Mouse (Mus musculus) embryonic facial prominence, embryonic 10.5 days (tissue): Measurements from ENCODE around the gene Hist1h2be. TPM values are rescaled to one million over a fixed set of nuclear protein-coding genes. Genes with fewer than 3 reads are reported as not detected.
"Not testable (repeated sequence)": the region's sequence is repeated elsewhere in the genome, so short reads cannot be mapped to it uniquely, and the experiment has no call there.

ENCODE experiments used
- DNase-seq: peaks from one replicate; pipeline ENCODE4 v3.0.0-alpha.2; 2017; ENCODE audit warnings: low spot score
- H3K27ac ChIP-seq: fragments of 300-500 bp; sonication (generic); replicated peaks from 2 replicates; pipeline ENCODE4 v1.5.1; 2016; ENCODE audit warnings: mild to moderate bottlenecking
- H3K27me3 ChIP-seq: fragments of 300-500 bp; sonication (generic); replicated peaks from 2 replicates; pipeline ENCODE4 v1.6.1; 2016; ENCODE audit warnings: low read depth, mild to moderate bottlenecking; ENCODE audit not compliant: poor library complexity, severe bottlenecking
- H3K36me3 ChIP-seq: fragments of 300-500 bp; sonication (generic); replicated peaks from 2 replicates; pipeline ENCODE4 v1.6.1; 2016; ENCODE audit warnings: mild to moderate bottlenecking, moderate library complexity
- H3K4me1 ChIP-seq: fragments of 300-500 bp; sonication (generic); 2 replicates; pipeline ENCODE4 v1.6.1; 2016
- H3K4me3 ChIP-seq: fragments of 300-500 bp; sonication (generic); 2 replicates; pipeline ENCODE4 v1.5.1; 2016; ENCODE audit warnings: mild to moderate bottlenecking, moderate library complexity
- H3K9me3 ChIP-seq: fragments of 300-500 bp; sonication (generic); 2 replicates; pipeline ENCODE4 v1.6.1; 2016; ENCODE audit warnings: mild to moderate bottlenecking
- WGBS: fragments of 180-500 bp; shearing (Covaris S2); methylation state at CpG from one replicate; pipeline ENCODE4 v1.1.7; 2016; 5-methylcytosine and 5-hydroxymethylcytosine counted together
- polyA plus RNA-seq: library from polyadenylated mRNA; unstranded; fragments of >200 nt; fragmentation: Nextera tagmentation; extraction: Ambion mirVana; gene quantifications from 2 replicates; pipeline ENCODE4 v1.2.1, GENCODE M21; 2016

Hist1h2be gene
- polyA plus RNA-seq, 1 experiment from 2014 or later, result 4.0 TPM

DNA sequence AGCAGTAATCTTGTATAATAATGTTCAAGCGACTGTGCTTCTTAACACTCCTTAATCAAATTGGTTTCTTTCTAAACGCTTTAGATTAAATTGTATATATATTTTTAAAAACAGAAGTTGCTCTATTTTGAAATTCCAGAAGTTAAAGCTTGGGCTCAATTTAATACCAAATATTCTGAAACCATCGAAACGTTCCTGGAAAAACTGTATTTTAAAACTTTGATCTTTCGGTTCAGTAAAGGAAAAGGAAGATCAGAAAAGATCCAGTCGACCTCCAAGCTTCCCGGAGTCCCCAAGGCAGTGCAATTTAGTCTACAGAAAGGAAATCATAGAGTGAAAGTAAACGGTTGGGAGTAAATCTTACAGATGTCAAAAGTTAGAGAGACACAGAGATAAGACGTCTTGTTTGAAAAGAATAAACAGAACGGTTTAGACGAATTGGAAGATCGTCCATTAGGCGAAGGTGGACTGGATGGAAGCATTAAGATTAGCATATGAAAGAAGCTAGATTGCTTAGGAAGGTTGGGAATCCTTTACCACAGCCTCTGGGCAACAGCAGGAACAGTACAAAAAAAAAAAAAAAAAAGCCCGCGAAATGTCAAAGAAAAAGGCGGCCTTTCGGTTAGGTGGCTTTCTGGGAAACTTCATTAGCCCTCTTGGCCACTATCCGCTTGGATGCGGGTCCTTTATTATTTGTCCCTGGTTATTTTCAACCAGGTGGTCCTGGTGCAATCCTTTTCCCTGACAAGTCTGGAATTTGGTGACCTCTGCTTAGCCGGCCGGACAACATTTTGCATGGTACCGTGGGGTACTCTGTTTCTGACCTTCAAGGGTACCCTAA is 34.6 kb downstream of the Hist1h2be start:
- no peaks in the 10 kb centered on the region for H3K27me3 ChIP-seq
- WGBS, result 3% methylated on average over 22 of the region's 22 CpGs
- H3K9me3 ChIP-seq, result no peaks in the 10 kb centered on the region
- H3K27ac ChIP-seq, result peak overlapping the region; percentile 94
- DNase-seq, result peak; percentile 34
- peak overlapping the region; percentile 65 for H3K4me3 ChIP-seq
- no peaks in the 10 kb centered on the region for H3K36me3 ChIP-seq
- peaks cover 30% of the 10 kb centered on the region for H3K4me1 ChIP-seq

DNA sequence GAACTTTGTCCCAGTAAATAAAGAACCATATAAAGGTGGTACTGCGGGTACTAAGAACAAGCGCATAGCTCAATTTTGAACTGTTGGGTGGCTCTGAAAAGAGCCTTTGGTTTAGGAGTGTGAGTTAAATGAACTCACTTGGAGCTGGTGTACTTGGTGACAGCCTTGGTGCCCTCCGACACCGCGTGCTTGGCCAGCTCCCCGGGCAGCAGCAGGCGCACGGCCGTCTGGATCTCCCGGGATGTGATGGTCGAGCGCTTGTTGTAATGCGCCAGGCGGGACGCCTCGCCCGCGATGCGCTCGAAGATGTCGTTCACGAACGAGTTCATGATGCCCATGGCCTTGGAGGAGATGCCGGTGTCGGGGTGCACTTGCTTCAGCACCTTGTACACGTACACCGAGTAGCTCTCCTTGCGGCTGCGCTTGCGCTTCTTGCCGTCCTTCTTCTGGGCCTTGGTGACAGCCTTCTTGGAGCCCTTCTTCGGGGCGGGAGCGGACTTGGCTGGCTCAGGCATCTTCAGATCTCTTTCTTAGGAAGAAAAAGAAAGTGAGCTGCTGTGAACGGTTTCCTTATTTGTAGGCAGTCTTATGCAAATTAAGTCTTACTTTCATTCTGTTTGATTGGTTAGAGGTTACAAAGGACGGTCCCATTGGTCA is 35.4 kb downstream of the Hist1h2be start:
- under 1% methylated on average over 36 of the region's 36 CpGs for WGBS
- H3K9me3 ChIP-seq, H3K36me3 ChIP-seq, H3K27me3 ChIP-seq: not testable (repeated sequence)
- peaks cover 34% of the 10 kb centered on the region for H3K4me1 ChIP-seq
- peak; percentile 81 for DNase-seq
- peak overlapping the region; percentile 94 for H3K27ac ChIP-seq
- peak overlapping the region; percentile 65 for H3K4me3 ChIP-seq

DNA sequence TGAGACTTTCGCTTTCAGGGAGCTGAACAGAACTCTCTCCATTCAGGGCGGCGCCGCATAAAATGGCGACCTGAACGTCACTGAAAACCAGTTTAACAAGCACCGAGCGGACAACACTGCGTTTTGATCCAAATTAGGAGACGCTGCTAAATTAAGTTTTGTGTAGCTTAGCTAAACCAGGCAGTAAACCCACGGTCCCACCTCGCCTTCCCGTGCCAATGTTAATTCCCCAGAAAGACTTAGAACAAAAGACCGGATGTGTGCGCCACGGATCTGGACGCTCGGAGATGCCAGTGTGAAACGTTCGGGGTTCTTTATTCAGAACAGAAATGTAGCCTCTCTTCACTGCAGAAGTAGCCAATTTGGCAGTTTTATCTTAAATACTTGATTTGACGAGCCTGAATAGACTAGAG is 35.9 kb downstream of the Hist1h2be start:
- peak overlapping the region; percentile 65 for H3K4me3 ChIP-seq
- under 1% methylated on average over 21 of the region's 21 CpGs for WGBS
- peaks cover 34% of the 10 kb centered on the region for H3K4me1 ChIP-seq
- H3K27ac ChIP-seq, result peak overlapping the region; percentile 94
- no peaks in the 10 kb centered on the region for H3K9me3 ChIP-seq
- DNase-seq, result peak; percentile 79
- no peaks in the 10 kb centered on the region for H3K27me3 ChIP-seq
- no peaks in the 10 kb centered on the region for H3K36me3 ChIP-seq

DNA sequence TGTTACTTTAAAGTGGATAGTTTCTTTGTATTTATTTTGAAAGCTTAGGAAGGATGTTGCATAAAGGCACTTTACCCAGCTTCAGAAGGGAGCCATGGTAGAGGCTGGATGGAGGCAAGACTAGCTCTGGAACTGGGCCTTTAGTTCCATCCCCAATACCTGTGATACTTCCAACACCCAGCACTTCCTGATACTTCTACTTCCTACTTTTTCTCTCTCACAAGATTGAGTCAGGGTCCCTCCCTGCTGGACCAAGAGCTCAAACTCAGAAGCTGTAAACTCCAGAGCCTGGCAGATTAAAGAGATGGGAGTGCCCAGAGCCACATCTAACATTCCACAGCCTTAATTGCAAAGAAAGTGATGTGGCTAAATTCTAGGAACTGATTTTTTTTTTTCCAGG is 36.6 kb downstream of the Hist1h2be start:
- peak; percentile 27 for DNase-seq
- Histone ChIP-seq H3K4me3 (peak overlapping the region; percentile 65), H3K9me3 (no peaks in the 10 kb centered on the region), H3K4me1 (peaks cover 34% of the 10 kb centered on the region), H3K27ac (peak overlapping the region; percentile 94), H3K36me3 (no peaks in the 10 kb centered on the region), H3K27me3 (no peaks in the 10 kb centered on the region)

DNA sequence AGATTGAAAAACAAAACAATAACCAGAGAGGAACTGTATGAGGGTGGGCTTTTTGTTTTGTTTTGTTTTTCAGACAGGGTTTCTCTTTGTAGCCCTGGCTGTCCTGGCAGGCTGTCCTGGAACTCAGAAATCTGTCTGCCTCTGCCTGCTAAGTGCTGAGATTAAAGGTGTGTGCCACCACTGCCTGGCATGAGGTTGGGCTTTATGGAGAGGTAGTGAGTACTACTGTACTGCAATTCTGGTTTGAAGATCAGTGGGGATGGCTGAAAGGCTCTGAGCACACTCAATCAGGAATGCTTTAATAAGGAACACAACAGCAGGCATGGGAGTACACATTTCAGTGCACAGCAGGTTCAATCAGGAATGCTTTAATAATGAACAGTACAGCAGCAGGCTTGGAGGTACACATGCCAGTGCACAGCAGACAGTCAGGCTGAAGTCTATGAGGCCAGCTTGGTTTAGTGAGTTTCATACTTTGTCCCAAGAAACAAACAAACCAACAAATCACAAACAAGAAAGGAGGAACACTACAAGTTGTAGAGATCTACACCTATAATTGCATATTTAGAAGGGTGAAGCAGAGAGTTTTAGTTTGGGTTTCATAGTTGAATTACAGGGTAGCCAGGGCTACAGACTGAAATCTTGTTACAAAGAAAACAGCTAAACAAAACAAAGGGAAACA is 37.4 kb downstream of the Hist1h2be start:
- H3K36me3 ChIP-seq, result no peaks in the 10 kb centered on the region
- no peaks in the 10 kb centered on the region for H3K27me3 ChIP-seq
- peak overlapping the region; percentile 94 for H3K27ac ChIP-seq
- H3K4me3 ChIP-seq, result peak overlapping the region; percentile 65; the same call in 1 of the 2 replicates
- DNase-seq, result peak; percentile 13
- H3K9me3 ChIP-seq, result no peaks in the 10 kb centered on the region
- peaks cover 34% of the 10 kb centered on the region for H3K4me1 ChIP-seq

DNA sequence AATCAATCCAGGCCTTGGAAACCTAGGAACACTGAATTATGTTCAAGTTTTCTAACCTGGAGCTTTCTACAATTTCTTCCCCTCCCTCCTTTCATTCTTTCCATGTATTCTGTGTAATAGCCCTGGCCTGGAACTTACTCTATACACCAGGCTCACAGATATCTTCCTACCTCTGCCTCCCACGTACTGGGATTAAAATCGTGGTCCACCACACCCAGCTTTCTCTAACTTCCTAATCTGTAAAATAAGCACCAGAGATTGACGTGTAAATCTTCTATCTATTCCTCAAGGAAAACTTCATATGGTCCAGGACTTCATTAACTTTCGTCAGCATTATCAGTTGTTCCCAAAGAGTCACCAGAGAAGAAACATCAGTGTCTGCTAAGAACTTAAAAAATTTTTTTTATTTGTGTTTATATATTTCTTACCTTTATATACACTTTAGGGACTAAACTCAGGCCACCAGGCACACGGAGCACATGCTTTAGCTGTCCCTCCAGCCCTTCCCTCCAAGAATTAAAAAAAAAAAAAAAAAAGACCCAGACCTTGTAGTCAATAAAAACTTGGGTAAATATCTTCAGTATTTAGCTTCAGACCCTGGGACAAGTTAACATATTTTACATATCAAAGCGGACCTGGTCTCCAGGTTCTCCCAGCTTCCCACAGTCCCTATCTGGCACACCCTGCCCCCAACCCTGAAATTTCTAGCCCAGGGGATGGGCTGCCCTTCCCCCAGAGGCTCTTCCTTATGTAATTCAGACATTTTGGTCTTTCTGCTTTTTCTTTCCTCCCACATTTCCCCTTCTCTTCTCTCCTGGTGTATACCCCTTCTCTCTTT is 38.5 kb downstream of the Hist1h2be start:
- Histone ChIP-seq H3K4me3 (peak overlapping the region; percentile 65), H3K9me3 (no peaks in the 10 kb centered on the region), H3K27ac (peak overlapping the region; percentile 94), H3K27me3 (no peaks in the 10 kb centered on the region), H3K4me1 (peaks cover 35% of the 10 kb centered on the region), H3K36me3 (no peaks in the 10 kb centered on the region)
- peak; percentile 59 for DNase-seq
- WGBS, result 5% methylated on average over 6 of the region's 6 CpGs

DNA sequence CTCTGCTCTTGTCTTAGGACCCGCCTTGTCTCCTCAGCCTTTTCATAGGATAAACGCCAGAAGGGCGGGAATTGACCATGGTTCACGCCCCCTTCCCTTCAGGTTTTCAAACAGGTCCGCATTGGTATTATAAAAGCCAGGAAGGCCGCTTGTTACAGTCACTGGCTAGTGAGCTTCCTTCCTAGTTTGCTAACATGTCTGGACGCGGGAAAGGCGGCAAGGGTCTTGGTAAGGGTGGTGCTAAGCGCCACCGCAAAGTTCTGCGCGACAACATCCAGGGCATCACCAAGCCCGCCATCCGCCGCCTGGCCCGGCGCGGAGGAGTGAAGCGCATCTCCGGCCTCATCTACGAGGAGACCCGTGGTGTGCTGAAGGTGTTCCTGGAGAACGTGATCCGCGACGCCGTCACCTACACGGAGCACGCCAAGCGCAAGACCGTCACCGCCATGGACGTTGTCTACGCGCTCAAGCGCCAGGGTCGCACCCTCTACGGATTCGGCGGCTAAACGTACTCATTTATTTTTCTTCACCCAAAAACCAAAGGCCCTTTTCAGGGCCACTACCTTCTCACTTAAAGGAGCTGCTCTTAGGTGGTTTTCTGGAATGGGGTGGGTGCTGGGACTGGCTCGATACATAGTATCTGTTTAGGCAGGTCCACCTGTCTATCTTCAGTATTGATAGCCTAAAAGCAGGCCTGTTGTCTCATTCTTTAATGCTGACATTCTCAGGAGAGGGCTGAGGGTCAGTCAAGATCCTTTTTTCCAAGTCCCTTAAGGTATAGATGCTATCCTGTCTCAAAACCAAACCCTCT is 39.3 kb downstream of the Hist1h2be start, which contains the start of gene Hist1h4d:
Gene Hist1h4d (plus strand): TSS at position 191 of the 811 bp plus-strand sequence.
- H3K27me3 ChIP-seq, result no peaks in the 10 kb centered on the region
- no peaks in the 10 kb centered on the region for H3K9me3 ChIP-seq
- H3K4me3 ChIP-seq, result peak within 1 kb of the TSS; percentile 65
- H3K4me1 ChIP-seq, result peaks cover 37% of the 10 kb centered on the region
- WGBS, result under 1% methylated on average over 43 of the region's 43 CpGs
- no peaks in the 10 kb centered on the region for H3K36me3 ChIP-seq
- DNase-seq, result peak; percentile 93
- peak within 1 kb of the TSS; percentile 94 for H3K27ac ChIP-seq

DNA sequence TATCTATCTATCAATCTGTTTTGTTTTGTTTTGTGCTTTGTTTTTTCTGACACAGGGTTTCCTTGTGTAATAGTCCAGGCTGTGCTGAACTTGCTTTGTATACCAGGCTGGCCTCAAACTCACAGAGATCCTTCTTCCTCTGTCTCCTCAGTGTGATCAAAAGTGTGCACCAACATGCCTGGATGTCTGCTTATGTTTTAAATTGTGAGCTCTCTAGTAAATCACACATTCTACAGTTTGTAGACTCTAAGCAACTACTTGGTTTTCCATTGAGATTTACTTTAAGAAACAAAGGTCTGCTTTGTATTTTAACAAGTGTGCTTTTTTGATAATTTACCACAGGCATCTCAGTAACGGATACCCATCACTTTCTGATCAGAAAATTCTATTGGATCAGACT is 43.1 kb downstream of the Hist1h2be start:
- no peak for DNase-seq
- Histone ChIP-seq H3K4me3 (peak overlapping the region; percentile 66; the same call in 1 of the 2 replicates), H3K4me1 (peaks cover 29% of the 10 kb centered on the region), H3K36me3 (no peaks in the 10 kb centered on the region), H3K9me3 (no peaks in the 10 kb centered on the region), H3K27me3 (no peaks in the 10 kb centered on the region), H3K27ac (peak overlapping the region; percentile 94)
- WGBS, result 85% methylated on average over 1 of the region's 1 CpGs

DNA sequence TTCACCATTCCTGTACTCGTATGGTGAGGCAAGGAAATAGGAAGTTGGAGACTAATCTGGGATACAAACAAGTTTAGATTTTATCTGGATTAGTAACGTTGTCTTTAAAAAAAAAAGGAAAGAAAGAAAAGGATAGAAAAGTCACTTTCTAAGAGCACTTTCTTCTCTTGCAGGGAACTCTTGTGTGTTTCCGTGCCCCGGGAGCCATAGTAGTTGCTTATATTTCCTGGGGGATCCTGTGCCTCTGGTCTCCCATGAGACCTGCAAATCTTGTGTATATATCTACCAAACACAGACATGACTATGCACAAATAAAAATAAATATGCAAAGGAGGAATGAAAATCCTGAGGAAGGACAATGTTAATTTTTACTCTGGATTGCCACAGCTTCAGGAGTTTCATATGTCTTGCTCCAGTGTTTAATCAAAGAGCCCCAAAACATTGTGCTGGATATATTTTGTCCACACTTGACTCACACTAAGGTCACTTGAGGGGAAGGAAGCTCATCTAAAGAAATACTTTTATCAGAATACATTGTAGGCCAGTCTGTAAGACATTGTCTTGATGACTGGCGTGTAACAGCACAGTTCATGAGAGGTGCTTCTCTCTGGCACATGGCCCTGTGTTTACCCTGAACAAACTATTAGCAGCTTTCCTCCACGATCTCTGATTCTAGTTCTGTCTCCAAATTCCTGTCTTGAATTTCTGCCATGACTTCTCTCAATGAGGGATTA is 43.9 kb downstream of the Hist1h2be start:
- H3K9me3 ChIP-seq, result no peaks in the 10 kb centered on the region
- H3K36me3 ChIP-seq, result no peaks in the 10 kb centered on the region
- no peaks in the 10 kb centered on the region for H3K27me3 ChIP-seq
- DNase-seq, result peak; percentile 31
- peak overlapping the region; percentile 94 for H3K27ac ChIP-seq
- 48% methylated on average over 6 of the region's 6 CpGs for WGBS
- H3K4me1 ChIP-seq, result peaks cover 31% of the 10 kb centered on the region
- H3K4me3 ChIP-seq, result peak overlapping the region; percentile 66

DNA sequence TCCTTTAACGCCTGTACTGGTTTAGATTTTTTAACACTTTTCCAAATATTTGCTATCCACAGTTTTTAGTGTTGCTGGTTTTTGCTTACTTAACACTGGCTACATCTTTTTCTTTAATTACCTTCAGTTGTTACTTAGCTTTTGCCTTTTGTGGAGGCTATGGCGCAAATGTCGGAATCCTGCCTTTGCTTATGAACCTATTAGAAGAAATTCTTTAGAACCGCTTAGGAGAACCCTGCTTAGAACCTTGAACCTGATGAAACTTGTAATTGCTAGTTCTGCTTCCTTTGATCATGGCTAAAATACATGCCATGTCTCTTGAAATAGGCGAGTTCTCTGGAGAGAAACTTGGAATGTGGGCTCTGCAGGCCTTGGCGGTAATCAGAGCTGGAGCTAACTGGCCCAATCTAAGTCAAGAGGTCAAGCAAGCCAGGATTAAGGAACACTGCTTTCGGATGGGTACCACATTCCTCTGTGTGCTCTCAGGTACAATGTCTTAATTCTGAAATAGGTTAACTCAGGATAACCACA is 44.5 kb downstream of the Hist1h2be start:
- H3K9me3 ChIP-seq, result no peaks in the 10 kb centered on the region
- H3K27ac ChIP-seq, result peak overlapping the region; percentile 94
- H3K27me3 ChIP-seq, result no peaks in the 10 kb centered on the region
- WGBS, result 4% methylated on average over 7 of the region's 7 CpGs
- DNase-seq, result peak; percentile 59
- H3K4me3 ChIP-seq, result peak overlapping the region; percentile 66
- no peaks in the 10 kb centered on the region for H3K36me3 ChIP-seq
- H3K4me1 ChIP-seq, result peaks cover 31% of the 10 kb centered on the region
